Mouse (Mus musculus) kidney, adult 2 months (tissue): ENCODE results near the gene Fam57b.

Source experiments
- CTCF ChIP-seq: fragments of 200-500 bp; conservative IDR thresholded peaks from 2 replicates; pipeline ENCODE4 v1.5.1; 2011; ENCODE audit warnings: low read depth, mild to moderate bottlenecking, control low read depth, low read length, moderate library complexity, mixed read lengths; ENCODE audit not compliant: insufficient read depth, insufficient read length
- POLR2A ChIP-seq: fragments of 200-500 bp; IDR thresholded peaks from one replicate; pipeline ENCODE4 v1.6.1; 2011; ENCODE audit warnings: low read depth, low read length, control low read depth

DNA sequence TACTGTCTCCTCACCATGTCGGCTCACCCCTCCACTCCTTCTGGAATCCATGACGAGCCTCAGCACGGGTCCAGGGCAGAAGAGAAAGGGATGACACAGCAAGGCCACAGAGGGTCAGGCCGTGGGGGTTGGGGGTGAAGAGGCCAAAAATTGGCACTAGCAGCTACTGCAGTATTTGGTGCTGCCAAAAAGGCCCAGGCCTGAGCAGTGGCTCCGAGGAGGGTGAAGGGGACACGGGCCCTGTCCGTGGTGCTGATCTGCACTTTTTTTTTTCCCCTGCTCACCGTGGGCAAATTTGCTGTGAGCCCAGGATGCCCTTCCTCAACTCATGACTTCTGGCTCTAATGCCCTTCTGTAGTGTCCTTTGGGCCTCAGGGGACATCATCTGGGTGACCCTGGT, 27.9 kb downstream of the Fam57b start:
- TF ChIP-seq POLR2A (no peak), CTCF (no peak)
